ENCODE assay signal across 22 mouse cellular contexts in the genomic region with DNA sequence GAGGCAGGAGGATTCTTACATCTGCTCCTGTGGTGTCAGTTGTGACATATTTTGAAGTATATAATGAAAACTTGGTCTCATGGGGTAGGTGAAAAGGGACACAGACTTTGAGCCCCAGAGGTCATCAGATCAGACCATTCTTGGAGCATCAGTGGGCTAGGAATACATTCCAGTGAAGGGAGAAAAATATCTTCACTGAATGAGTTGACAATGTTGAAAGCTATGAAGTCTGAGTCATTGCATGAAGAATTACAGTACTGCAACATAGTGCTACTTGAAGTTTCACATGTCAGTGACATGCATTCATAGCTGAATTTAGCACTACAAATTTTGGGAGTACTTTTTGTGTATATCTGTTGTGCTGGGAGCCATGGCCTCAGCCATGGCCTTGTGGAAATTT. TPM values are rescaled to one million over a fixed set of nuclear protein-coding genes. Genes with fewer than 3 reads are reported as not detected.
DNase-seq lines count a peak whose midpoint lies in the region; TF ChIP-seq lines count a peak whose summit lies in the region.
"Had no signal": no experiment of that assay in that cellular context is flagged by ENCODE, and none has a peak within 500 bp of the region (broad histone marks: within the 10 kb centered on the region; RNA-seq: fewer than 3 reads in every experiment).

No protein-coding gene starts in this region.

- no peak overlapping the region for H3K4me3 ChIP-seq in testis, adult 2 months (ENCODE audit: control insufficient read depth, low read depth, low read length)
- H3K4me3 ChIP-seq in embryonic fibroblast, embryonic 13.5 days (ENCODE audit: insufficient read depth, low read length): no peak overlapping the region
- H3K4me3 ChIP-seq: embryonic facial prominence, embryonic 13.5 days; embryonic facial prominence, embryonic 15.5 days; forebrain, embryonic 13.5 days; forebrain, embryonic 15.5 days had no signal

- 0 out of 2 replicates have a peak overlapping the region, but pooled peaks have one; percentile 8 for H3K27ac ChIP-seq in testis, adult 2 months (ENCODE audit: control insufficient read depth, insufficient read depth, low read depth, low read length)
- peak overlapping the region; percentile 25; the same call in 1 of the 2 replicates for H3K27ac ChIP-seq in embryonic fibroblast, embryonic 13.5 days (ENCODE audit: insufficient read depth, low read length)
- H3K27ac ChIP-seq: embryonic facial prominence, embryonic 13.5 days; embryonic facial prominence, embryonic 15.5 days; forebrain, embryonic 13.5 days; forebrain, embryonic 15.5 days had no signal

- H3K36me3 ChIP-seq in testis, adult 2 months (ENCODE audit: control insufficient read depth, insufficient read depth, low read length): no peaks in the 10 kb centered on the region

- no peak for DNase-seq in testis, postnatal 14 days (ENCODE audit: low spot score)
- DNase-seq in Muller cell, postnatal 12 days (ENCODE audit: inconsistent ontology term): peak; percentile 29
- DNase-seq in MN1 (ENCODE audit: low spot score): no peak
- DNase-seq in layer of hippocampus, adult 9-11 months: no peak
- DNase-seq: adrenal gland, postnatal 10 days; adrenal gland, postnatal 25 days; B cell, adult 2 months; cerebellum, adult 11 months; cerebellum, adult 18-20 months; cerebellum, adult 8-10 months; cerebellum, adult 9-11 months; cerebellum, postnatal 14 days; cerebellum, postnatal 36 days; embryo, embryonic 11 days; forebrain, postnatal 0 days had no signal

- H3K27me3 ChIP-seq in testis, adult 2 months (ENCODE audit: control insufficient read depth, insufficient read depth, low read length): no peaks in the 10 kb centered on the region
- H3K27me3 ChIP-seq: CH12.LX; embryonic facial prominence, embryonic 13.5 days; embryonic facial prominence, embryonic 15.5 days; forebrain, embryonic 13.5 days; forebrain, embryonic 15.5 days had no signal

- H3K4me1 ChIP-seq in testis, adult 2 months (ENCODE audit: control insufficient read depth, insufficient read depth, low read length): no peaks in the 10 kb centered on the region
- H3K4me1 ChIP-seq in embryonic fibroblast, embryonic 13.5 days (ENCODE audit: control insufficient read depth, insufficient read depth, low read length): no peaks in the 10 kb centered on the region
- H3K4me1 ChIP-seq: embryonic facial prominence, embryonic 15.5 days; forebrain, embryonic 13.5 days; forebrain, embryonic 15.5 days had no signal

- no peak for TF ChIP-seq POLR2A in testis, adult 2 months (IDR thresholded peaks at IDR 0.05; ENCODE audit: control insufficient read depth, low read depth, low read length)
- no peak for TF ChIP-seq POLR2A in embryonic fibroblast, embryonic 13.5 days (IDR thresholded peaks at IDR 0.05; ENCODE audit: low read depth, low read length)

- no peak for TF ChIP-seq CTCF in testis, adult 2 months (IDR thresholded peaks at IDR 0.05; ENCODE audit: control insufficient read depth, insufficient read depth, insufficient replicate concordance, low read depth, low read length)
- TF ChIP-seq CTCF in embryonic fibroblast, embryonic 13.5 days (IDR thresholded peaks at IDR 0.05; ENCODE audit: borderline replicate concordance, insufficient read depth, low read length): no peak

RNA-seq across cellular contexts. Expression of a gene that starts 8.7 kb away (rescaled TPM):
- 34.1 and 41.4 TPM in 2 replicates for polyA plus RNA-seq in testis, adult 2 months (2012; rRNA removed)
- 77.2 and 79.4 TPM in 2 replicates for polyA plus RNA-seq in embryonic fibroblast, embryonic 13.5 days (2011; ENCODE audit: insufficient read length, low read depth, missing spikeins)

RNA-seq across cellular contexts. Expression of a gene that starts 10.0 kb away (rescaled TPM):
- polyA plus RNA-seq in testis, adult 2 months (2012; rRNA removed): 126 and 130 TPM in 2 replicates
- 388 and 438 TPM in 2 replicates for polyA plus RNA-seq in embryonic fibroblast, embryonic 13.5 days (2011; ENCODE audit: insufficient read length, low read depth, missing spikeins)
